Mouse (Mus musculus): Measurements from ENCODE around the gene Vmn1r79. TPM values are rescaled to one million over a fixed set of nuclear protein-coding genes. Genes with fewer than 3 reads are reported as not detected.
"Not testable (repeated sequence)": the region's sequence is repeated elsewhere in the genome, so short reads cannot be mapped to it uniquely, and the experiment has no call there.

Gene Vmn1r79
- not detected in 2 replicates for polyA plus RNA-seq (2015; fragmentation: Nextera tagmentation; extraction: Ambion mirVana)

DNA sequence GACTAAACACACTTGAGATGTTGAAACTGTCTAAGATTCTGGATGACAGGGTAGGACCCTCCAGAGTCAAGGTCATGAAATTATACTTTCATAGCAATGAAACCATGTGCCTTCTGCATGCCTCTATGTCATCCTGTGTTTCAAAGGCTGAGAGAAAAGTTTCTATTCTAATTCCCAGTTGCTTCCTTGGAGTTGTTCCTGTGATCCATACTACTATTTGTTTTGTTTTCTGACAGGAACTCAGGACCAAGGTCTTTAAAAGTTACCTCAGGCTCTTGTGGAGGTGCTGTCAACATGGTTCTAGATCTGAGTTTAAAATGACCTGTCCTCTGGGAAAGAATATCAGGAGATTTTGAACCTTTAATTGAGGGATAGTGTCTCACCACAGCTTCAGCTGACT lies at the start of gene Vmn1r79:
Gene Vmn1r79 (plus strand): TSS at position 301 of the 400 bp plus-strand sequence.
- H3K4me3 ChIP-seq (replicated peaks); H3K4me2 ChIP-seq; H3K4me1 ChIP-seq; H3K9ac ChIP-seq; H3K27me3 ChIP-seq; H3K9me3 ChIP-seq (replicated peaks); ATAC-seq (replicated peaks; ENCODE audit: low FRiP score); H3K36me3 ChIP-seq; H3K27ac ChIP-seq: not testable (repeated sequence)

DNA sequence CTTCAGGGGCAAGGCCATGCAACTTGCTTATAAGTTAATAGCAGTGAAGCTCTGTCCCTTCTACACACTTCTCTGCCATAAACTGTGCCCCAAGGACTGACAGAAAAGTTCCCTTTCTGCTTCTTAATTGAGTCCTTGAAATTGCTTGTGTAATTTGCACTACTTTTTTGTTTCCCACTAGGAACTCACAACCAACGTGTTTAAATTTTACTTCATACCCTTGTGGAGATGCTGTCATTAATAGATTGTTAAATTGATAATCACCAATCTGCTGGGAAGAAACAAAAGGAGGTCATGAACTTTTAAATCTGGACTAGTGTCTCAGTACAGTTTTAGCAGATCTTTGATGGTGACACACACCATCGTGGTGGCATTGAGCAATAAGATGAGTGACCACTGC lies 21.1 kb upstream of the Vmn1r79 start, which contains the start of gene Vmn1r78:
Gene Vmn1r78 (plus strand): TSS at position 301 of the 400 bp plus-strand sequence.
- no peak within 1 kb of the TSS for H3K27ac ChIP-seq
- no peaks in the 10 kb centered on the region for H3K36me3 ChIP-seq
- 58% methylated on average over 2 of the region's 2 CpGs for WGBS
- ATAC-seq (replicated peaks; ENCODE audit: low FRiP score) = no peak
- no peak within 1 kb of the TSS for H3K4me3 ChIP-seq (replicated peaks)
- H3K27me3 ChIP-seq = no peaks in the 10 kb centered on the region
- H3K9ac ChIP-seq = no peak within 1 kb of the TSS
- no peaks in the 10 kb centered on the region for H3K9me3 ChIP-seq (replicated peaks)
- no peak within 1 kb of the TSS for H3K4me2 ChIP-seq
- H3K4me1 ChIP-seq = no peaks in the 10 kb centered on the region

DNA sequence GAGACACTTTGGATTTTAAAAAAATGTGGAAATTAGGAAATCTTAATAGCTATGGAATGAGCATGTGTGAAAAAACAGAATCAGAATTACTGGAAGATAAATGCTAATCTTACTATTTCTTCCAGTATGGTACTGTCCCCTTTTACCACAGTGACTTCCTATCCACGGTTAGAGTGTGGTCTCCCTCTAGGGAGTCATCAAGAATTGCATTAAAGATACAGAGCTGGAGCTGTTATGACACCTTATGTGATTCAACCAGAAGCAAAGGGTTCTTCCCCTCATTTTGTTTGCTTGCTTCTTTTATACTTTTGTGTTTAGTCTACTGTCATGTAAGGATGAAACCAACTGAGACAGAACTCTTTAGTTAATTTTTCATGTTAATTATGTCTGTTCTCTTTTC lies 14.6 kb upstream of the Vmn1r79 start:
- H3K36me3 ChIP-seq; H3K4me3 ChIP-seq (replicated peaks): not testable (repeated sequence)
- WGBS = 59% methylated on average over 1 of the region's 1 CpGs

DNA sequence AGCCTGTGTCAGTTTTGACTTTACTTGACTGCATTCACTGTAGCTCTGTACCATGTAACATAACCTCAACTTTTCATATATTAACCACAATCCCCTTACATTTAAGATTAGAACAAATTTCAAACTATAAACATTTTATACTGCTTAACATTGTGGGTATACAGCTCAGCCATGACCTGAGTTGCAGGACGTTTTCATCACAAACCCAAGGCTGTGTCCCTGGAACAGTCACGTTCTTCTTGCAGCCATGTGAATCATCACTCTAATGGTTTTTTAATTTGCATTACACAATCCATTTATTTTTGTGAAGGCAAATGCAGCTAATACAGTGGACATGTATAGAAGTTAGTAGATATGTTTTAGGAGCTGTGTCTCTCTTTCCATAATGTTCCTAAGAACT lies 1.8 kb downstream of the Vmn1r79 start:
- 60% methylated on average over 2 of the region's 2 CpGs for WGBS
- H3K27me3 ChIP-seq; ATAC-seq (replicated peaks; ENCODE audit: low FRiP score): not testable (repeated sequence)

More for the DNA sequence above, 14.6 kb upstream of the Vmn1r79 start:
- H3K27me3 ChIP-seq; H3K4me1 ChIP-seq; H3K9ac ChIP-seq; H3K9me3 ChIP-seq (replicated peaks); H3K4me2 ChIP-seq; ATAC-seq (replicated peaks; ENCODE audit: low FRiP score); H3K27ac ChIP-seq: not testable (repeated sequence)

DNA sequence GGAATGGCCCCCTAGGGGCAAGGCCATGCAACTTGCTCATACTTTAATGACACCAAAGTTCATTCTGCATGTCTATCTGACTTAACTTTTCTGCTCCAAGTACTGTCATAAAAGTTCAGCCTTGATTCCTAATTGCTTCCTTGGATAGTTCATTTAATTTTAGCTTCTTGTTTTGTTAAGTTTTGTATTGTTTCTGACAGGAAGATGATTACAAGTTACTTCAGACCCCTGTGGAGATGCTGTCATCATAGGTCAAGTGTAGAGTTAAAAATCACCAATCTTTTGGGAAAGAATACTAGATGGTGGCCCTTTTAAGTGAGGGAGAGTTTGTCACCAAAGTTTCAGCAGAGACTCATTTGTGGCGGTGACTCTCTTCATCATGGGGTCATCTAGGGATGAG lies 17.9 kb downstream of the Vmn1r79 start, which contains the start of gene Vmn1r80:
Gene Vmn1r80 (plus strand): TSS at position 301 of the 400 bp plus-strand sequence.
- H3K4me2 ChIP-seq = no peak within 1 kb of the TSS

More for the DNA sequence above, 1.8 kb downstream of the Vmn1r79 start:
- not testable (repeated sequence) for H3K4me3 ChIP-seq (replicated peaks); H3K9me3 ChIP-seq (replicated peaks); H3K4me1 ChIP-seq; H3K27ac ChIP-seq; H3K36me3 ChIP-seq; H3K9ac ChIP-seq; H3K4me2 ChIP-seq

DNA sequence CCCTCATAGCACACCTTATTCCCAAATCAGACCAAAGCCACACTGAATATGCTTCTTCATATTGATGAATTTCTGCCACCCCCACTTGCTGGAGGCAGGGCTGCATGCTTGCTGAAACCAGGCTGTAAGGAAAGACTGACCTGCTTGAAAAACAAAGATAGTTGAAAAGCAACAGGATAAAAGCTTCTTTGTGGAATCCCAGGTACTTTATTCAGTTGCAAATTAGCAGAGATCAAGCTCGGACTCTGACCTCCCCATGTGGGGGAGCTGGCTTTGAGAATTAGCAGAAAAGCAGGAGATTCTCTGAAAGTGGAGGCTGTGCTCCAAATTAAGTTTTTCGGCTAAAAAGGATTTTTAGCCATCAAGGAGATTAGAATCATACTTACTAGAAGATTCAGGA lies 33.1 kb downstream of the Vmn1r79 start:
- Histone ChIP-seq H3K4me2 (no peak overlapping the region), H3K27ac (no peak overlapping the region), H3K27me3 (no peaks in the 10 kb centered on the region), H3K4me3 (replicated peaks) (no peak overlapping the region), H3K36me3 (no peaks in the 10 kb centered on the region), H3K9ac (no peak overlapping the region), H3K9me3 (replicated peaks) (no peaks in the 10 kb centered on the region), H3K4me1 (no peaks in the 10 kb centered on the region)
- 66% methylated on average over 2 of the region's 2 CpGs for WGBS
- ATAC-seq (replicated peaks; ENCODE audit: low FRiP score) = no peak

More for the DNA sequence above, 17.9 kb downstream of the Vmn1r79 start, which contains the start of gene Vmn1r80:
- Histone ChIP-seq H3K4me3 (replicated peaks) (no peak within 1 kb of the TSS), H3K9me3 (replicated peaks) (no peaks in the 10 kb centered on the region), H3K9ac (no peak within 1 kb of the TSS), H3K36me3 (no peaks in the 10 kb centered on the region), H3K27ac (no peak within 1 kb of the TSS), H3K4me1 (no peaks in the 10 kb centered on the region), H3K27me3 (no peaks in the 10 kb centered on the region)
- ATAC-seq (replicated peaks; ENCODE audit: low FRiP score) = no peak
- 79% methylated on average over 1 of the region's 1 CpGs for WGBS

Other genes starting within 250 kb of the Vmn1r79 start
- not detected in 2 replicates for gene Vmn1r76, start 233.1 kb upstream of the Vmn1r79 start, polyA plus RNA-seq (2015; fragmentation: Nextera tagmentation; extraction: Ambion mirVana)
- gene Vmn1r77, start 134.5 kb upstream of the Vmn1r79 start, polyA plus RNA-seq (2015; fragmentation: Nextera tagmentation; extraction: Ambion mirVana) = not detected in 2 replicates
- gene Vmn1r78, start 21.0 kb upstream of the Vmn1r79 start, polyA plus RNA-seq (2015; fragmentation: Nextera tagmentation; extraction: Ambion mirVana) = not detected in 2 replicates
- gene Vmn1r80, start 18.0 kb downstream of the Vmn1r79 start, polyA plus RNA-seq (2015; fragmentation: Nextera tagmentation; extraction: Ambion mirVana) = not detected in 2 replicates
- gene Vmn1r81, start 97.0 kb downstream of the Vmn1r79 start, polyA plus RNA-seq (2015; fragmentation: Nextera tagmentation; extraction: Ambion mirVana) = not detected in 2 replicates
- gene Vmn1r82, start 129.2 kb downstream of the Vmn1r79 start, polyA plus RNA-seq (2015; fragmentation: Nextera tagmentation; extraction: Ambion mirVana) = not detected in 2 replicates
- gene Vmn1r83, start 158.2 kb downstream of the Vmn1r79 start, polyA plus RNA-seq (2015; fragmentation: Nextera tagmentation; extraction: Ambion mirVana) = not detected in 2 replicates
- gene Vmn1r84, start 198.0 kb downstream of the Vmn1r79 start, polyA plus RNA-seq (2015; fragmentation: Nextera tagmentation; extraction: Ambion mirVana) = not detected in 2 replicates